Mouse (Mus musculus): ENCODE measurements around the gene Zfp786. TPM values are rescaled to one million over a fixed set of nuclear protein-coding genes. Genes with fewer than 3 reads are reported as not detected.

Zfp786 gene
- total and polyA plus RNA-seq, 3 experiments = 1.3 to 2.0 TPM; not detected in 1

DNA sequence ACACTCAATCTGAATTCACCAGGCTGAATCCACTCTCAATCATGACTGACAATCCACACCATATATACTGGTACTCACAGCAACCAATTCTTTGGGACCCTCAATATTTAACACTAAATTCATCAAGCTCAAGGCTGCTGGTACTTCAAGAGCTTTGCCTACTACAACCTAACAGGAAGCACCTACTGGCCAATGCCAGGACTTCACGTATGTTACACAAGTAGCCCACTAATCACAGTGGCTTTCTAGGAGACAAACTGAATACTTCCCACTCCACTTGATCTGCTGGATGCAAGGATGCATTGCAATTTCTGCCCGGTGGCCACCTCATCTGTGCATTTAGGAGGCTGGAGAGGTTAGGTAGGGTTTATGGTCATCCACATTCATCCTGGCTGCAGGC lies 20.5 kb downstream of the Zfp786 start:
- peaks cover 13 to 20% of the 10 kb centered on the region in 2 experiments for H3K36me3 ChIP-seq (ENCODE audit: control insufficient read depth in 1 of 2, insufficient read depth in 2 of 2, low read length in 2 of 2)
- no peaks in the 10 kb centered on the region for H3K27me3 ChIP-seq (ENCODE audit: control insufficient read depth in 1 of 2, insufficient read depth in 2 of 2, low read length in 2 of 2)
- H3K4me3 ChIP-seq (ENCODE audit: control insufficient read depth in 1 of 2, insufficient read depth in 1 of 2, low read depth in 2 of 2, low read length in 2 of 2) = no peak overlapping the region
- H3K9me3 ChIP-seq (replicated peaks; ENCODE audit: insufficient read depth, low read length) = no peaks in the 10 kb centered on the region
- TF ChIP-seq SMC3 (IDR thresholded peaks at IDR 0.05; ENCODE audit: low read depth, low read length) = no peak
- TF ChIP-seq CTCF (IDR thresholded peaks at IDR 0.05 in 2 of 3, conservative IDR thresholded peaks at IDR 0.05 in 1 of 3; ENCODE audit: control insufficient read depth in 1 of 3, insufficient read depth in 1 of 3, low read depth in 2 of 3, low read length in 3 of 3, poor library complexity in 1 of 3, severe bottlenecking in 1 of 3) = peak in 1 of 3 experiments; percentile 27; a peak in 1 of 6 replicates
- no peak overlapping the region for H3K27ac ChIP-seq (ENCODE audit: control insufficient read depth, low read depth, low read length)
- no peak overlapping the region for H3K9ac ChIP-seq (ENCODE audit: control insufficient read depth, low read depth, low read length, poor library complexity, severe bottlenecking)
- peaks cover 0 to 12% of the 10 kb centered on the region in 2 experiments for H3K4me1 ChIP-seq (ENCODE audit: control insufficient read depth in 1 of 2, insufficient read depth in 2 of 2, low read length in 2 of 2)
- H3K79me2 ChIP-seq (ENCODE audit: control insufficient read depth, insufficient read depth, low read length, poor library complexity) = peaks cover 43% of the 10 kb centered on the region
- DNase-seq (ENCODE audit: low read depth, low spot score) = peak; percentile 45

DNA sequence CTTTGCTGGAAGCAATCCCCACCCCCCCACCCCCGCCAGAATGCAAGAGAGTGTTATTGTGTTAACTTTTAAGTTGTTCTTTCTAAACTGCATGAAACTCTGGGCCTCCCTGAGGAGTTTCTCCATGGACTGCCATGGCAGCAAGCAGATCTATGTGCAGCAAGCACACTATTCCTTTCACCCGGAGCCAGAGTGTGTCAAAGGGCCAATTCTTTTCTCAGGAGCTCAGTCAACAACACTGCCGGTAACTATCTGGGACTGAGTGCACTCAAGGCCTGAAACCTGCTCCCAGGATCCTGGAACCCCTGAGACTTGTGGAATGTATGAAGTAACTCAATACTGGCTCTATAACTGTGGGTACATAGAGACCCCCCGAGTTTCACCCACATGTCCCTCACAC lies 21.6 kb downstream of the Zfp786 start:
- no peak for DNase-seq (ENCODE audit: low read depth, low spot score)
- no peak overlapping the region for H3K4me3 ChIP-seq (ENCODE audit: control insufficient read depth in 1 of 2, insufficient read depth in 1 of 2, low read depth in 2 of 2, low read length in 2 of 2)
- H3K36me3 ChIP-seq (ENCODE audit: control insufficient read depth in 1 of 2, insufficient read depth in 2 of 2, low read length in 2 of 2) = peaks cover 13 to 20% of the 10 kb centered on the region in 2 experiments
- no peaks in the 10 kb centered on the region for H3K9me3 ChIP-seq (replicated peaks; ENCODE audit: insufficient read depth, low read length)
- TF ChIP-seq MAX (IDR thresholded peaks at IDR 0.05; ENCODE audit: low read length) (no peak), BHLHE40 (IDR thresholded peaks at IDR 0.05; ENCODE audit: borderline replicate concordance, low read depth, low read length) (no peak), HCFC1 (IDR thresholded peaks at IDR 0.05; ENCODE audit: low read depth, low read length) (no peak), NELFE (IDR thresholded peaks at IDR 0.05; ENCODE audit: low read depth, low read length) (no peak), SMC3 (IDR thresholded peaks at IDR 0.05; ENCODE audit: low read depth, low read length) (no peak)
- H3K9ac ChIP-seq (ENCODE audit: control insufficient read depth, low read depth, low read length, poor library complexity, severe bottlenecking) = no peak overlapping the region
- H3K79me2 ChIP-seq (ENCODE audit: control insufficient read depth, insufficient read depth, low read length, poor library complexity) = peaks cover 43% of the 10 kb centered on the region
- H3K27ac ChIP-seq (ENCODE audit: control insufficient read depth, low read depth, low read length) = no peak overlapping the region
- peaks cover 0 to 12% of the 10 kb centered on the region in 2 experiments; a peak in 3 of 4 replicates for H3K4me1 ChIP-seq (ENCODE audit: control insufficient read depth in 1 of 2, insufficient read depth in 2 of 2, low read length in 2 of 2)
- H3K27me3 ChIP-seq (ENCODE audit: control insufficient read depth in 1 of 2, insufficient read depth in 2 of 2, low read length in 2 of 2) = no peaks in the 10 kb centered on the region

DNA sequence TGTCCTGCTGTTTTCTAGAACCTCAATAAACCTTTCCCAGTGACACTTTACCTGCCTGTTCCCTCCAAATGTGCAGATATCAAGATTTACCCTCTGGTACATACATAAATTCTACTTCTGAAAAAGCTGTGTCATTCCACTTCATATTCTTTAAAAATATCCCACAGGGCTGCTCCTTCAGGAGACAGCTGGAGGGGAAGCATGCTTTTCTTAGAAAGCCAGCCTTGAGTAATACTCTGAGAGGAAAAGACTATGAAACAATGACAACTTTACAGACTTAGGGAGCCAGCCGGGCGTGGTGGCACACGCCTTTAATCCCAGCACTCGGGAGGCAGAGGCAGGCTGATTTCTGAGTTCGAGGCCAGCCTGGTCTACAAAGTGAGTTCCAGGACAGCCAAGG lies 22.1 kb downstream of the Zfp786 start:
- no peak overlapping the region for H3K4me3 ChIP-seq (ENCODE audit: control insufficient read depth in 1 of 2, insufficient read depth in 1 of 2, low read depth in 2 of 2, low read length in 2 of 2)

DNA sequence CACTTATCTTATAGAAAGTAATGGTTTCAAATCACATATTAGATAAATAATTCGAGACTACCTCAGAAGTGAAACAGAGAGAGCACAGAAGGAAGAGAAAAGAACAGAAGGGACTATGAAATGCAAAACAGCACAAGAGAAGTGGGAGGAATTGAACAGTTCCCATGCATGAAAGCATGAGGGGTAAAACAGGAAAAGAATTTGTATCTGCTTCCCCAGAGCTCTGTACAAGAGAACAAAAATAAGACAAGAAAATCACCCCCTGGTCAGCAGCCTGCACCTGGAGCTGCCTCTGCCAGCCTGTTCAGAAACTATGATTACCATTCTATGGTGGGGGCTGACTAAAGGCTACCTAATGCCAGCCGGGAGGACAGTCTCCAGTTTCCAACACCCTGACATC lies 23.2 kb downstream of the Zfp786 start:
- DNase-seq (ENCODE audit: low read depth, low spot score) = no peak
- peaks cover 37% of the 10 kb centered on the region for H3K79me2 ChIP-seq (ENCODE audit: control insufficient read depth, insufficient read depth, low read length, poor library complexity)
- no peaks in the 10 kb centered on the region for H3K27me3 ChIP-seq (ENCODE audit: control insufficient read depth in 1 of 2, insufficient read depth in 2 of 2, low read length in 2 of 2)
- no peak overlapping the region for H3K4me3 ChIP-seq (ENCODE audit: control insufficient read depth in 1 of 2, insufficient read depth in 1 of 2, low read depth in 2 of 2, low read length in 2 of 2)
- H3K27ac ChIP-seq (ENCODE audit: control insufficient read depth, low read depth, low read length) = no peak overlapping the region
- H3K36me3 ChIP-seq (ENCODE audit: control insufficient read depth in 1 of 2, insufficient read depth in 2 of 2, low read length in 2 of 2) = peaks cover 13 to 28% of the 10 kb centered on the region in 2 experiments
- H3K4me1 ChIP-seq (ENCODE audit: control insufficient read depth in 1 of 2, insufficient read depth in 2 of 2, low read length in 2 of 2) = peaks cover 0 to 12% of the 10 kb centered on the region in 2 experiments; a peak in 3 of 4 replicates
- H3K9me3 ChIP-seq (replicated peaks; ENCODE audit: insufficient read depth, low read length) = no peaks in the 10 kb centered on the region
- no peak overlapping the region for H3K9ac ChIP-seq (ENCODE audit: control insufficient read depth, low read depth, low read length, poor library complexity, severe bottlenecking)
- TF ChIP-seq KAT2A (conservative IDR thresholded peaks at IDR 0.05; ENCODE audit: low read depth, low read length) (no peak), RCOR1 (IDR thresholded peaks at IDR 0.05; ENCODE audit: low read depth, low read length) (no peak), BHLHE40 (IDR thresholded peaks at IDR 0.05; ENCODE audit: borderline replicate concordance, low read depth, low read length) (no peak), MAFK (IDR thresholded peaks at IDR 0.05; ENCODE audit: borderline replicate concordance, low read depth, low read length) (no peak), POLR2A (IDR thresholded peaks at IDR 0.05; ENCODE audit: control insufficient read depth in 1 of 2, insufficient read depth in 1 of 2, low read depth in 1 of 2, low read length in 2 of 2, poor library complexity in 1 of 2) (no peak), USF1 (IDR thresholded peaks at IDR 0.05; ENCODE audit: low read depth, low read length) (no peak), MXI1 (IDR thresholded peaks at IDR 0.05; ENCODE audit: low read depth, low read length) (no peak)

More for the DNA sequence above, 22.1 kb downstream of the Zfp786 start:
- DNase-seq (ENCODE audit: low read depth, low spot score) = no peak
- peaks cover 13 to 20% of the 10 kb centered on the region in 2 experiments for H3K36me3 ChIP-seq (ENCODE audit: control insufficient read depth in 1 of 2, insufficient read depth in 2 of 2, low read length in 2 of 2)
- H3K9ac ChIP-seq (ENCODE audit: control insufficient read depth, low read depth, low read length, poor library complexity, severe bottlenecking) = no peak overlapping the region
- no peak overlapping the region for H3K27ac ChIP-seq (ENCODE audit: control insufficient read depth, low read depth, low read length)
- no peak for TF ChIP-seq MYB (IDR thresholded peaks at IDR 0.05; ENCODE audit: low read depth, low read length)
- TF ChIP-seq TBP (IDR thresholded peaks at IDR 0.05; ENCODE audit: low read depth, low read length) = peak; percentile 61; the same call in 1 of the 2 replicates
- H3K4me1 ChIP-seq (ENCODE audit: control insufficient read depth in 1 of 2, insufficient read depth in 2 of 2, low read length in 2 of 2) = peaks cover 0 to 12% of the 10 kb centered on the region in 2 experiments; a peak in 3 of 4 replicates
- H3K9me3 ChIP-seq (replicated peaks; ENCODE audit: insufficient read depth, low read length) = no peaks in the 10 kb centered on the region
- H3K27me3 ChIP-seq (ENCODE audit: control insufficient read depth in 1 of 2, insufficient read depth in 2 of 2, low read length in 2 of 2) = no peaks in the 10 kb centered on the region
- peaks cover 43% of the 10 kb centered on the region for H3K79me2 ChIP-seq (ENCODE audit: control insufficient read depth, insufficient read depth, low read length, poor library complexity)

Measured in MEL (cell line).